Mouse (Mus musculus) subcutaneous adipose tissue, adult 2 months (tissue): ENCODE measurements around the gene Bcl3. TPM values are rescaled to one million over a fixed set of nuclear protein-coding genes. Genes with fewer than 3 reads are reported as not detected.

Experiments used
- polyA plus RNA-seq: library from polyadenylated mRNA; depleted of rRNA; stranded (reverse); fragments of >200 nt; gene quantifications from 2 replicates; pipeline ENCODE4 v1.2.3, GENCODE M21; 2012; ENCODE audit warnings: low replicate concordance; rRNA removed

The Bcl3 gene
- 21.1 and 29.7 TPM in 2 replicates for polyA plus RNA-seq

DNA sequence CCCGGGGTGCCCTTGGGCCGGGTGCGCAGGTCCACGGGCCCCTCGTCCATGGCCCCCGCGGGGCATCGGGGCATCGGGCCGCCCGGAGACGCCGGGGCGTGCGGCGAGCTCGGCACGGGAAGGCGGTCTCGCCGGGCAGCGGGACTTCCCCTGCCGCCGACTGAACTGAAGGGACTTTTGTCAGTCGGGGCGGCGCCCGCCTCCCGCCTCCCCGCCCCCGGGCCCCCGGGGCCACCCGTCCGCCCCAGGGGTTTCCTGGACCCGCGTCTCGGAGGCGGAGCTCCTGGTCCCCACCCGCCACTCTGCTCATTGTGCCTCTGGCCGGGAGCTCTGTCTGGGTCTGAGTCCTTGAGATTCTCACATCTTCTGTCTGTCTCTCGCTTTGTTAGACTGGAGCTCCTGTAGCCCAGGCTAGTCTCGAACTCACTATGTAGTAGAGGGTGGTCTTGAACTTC is at the start of gene Bcl3:
TSS of gene Bcl3 (minus strand) at position 167 of the 455 bp plus-strand sequence.

GRCm38 (mm10) chr7:19861199-19861598 is 38.6 kb upstream of the Bcl3 start, which contains the start of gene Ceacam16:
Gene Ceacam16, minus strand, starts transcription at chr7:19861299.

DNA sequence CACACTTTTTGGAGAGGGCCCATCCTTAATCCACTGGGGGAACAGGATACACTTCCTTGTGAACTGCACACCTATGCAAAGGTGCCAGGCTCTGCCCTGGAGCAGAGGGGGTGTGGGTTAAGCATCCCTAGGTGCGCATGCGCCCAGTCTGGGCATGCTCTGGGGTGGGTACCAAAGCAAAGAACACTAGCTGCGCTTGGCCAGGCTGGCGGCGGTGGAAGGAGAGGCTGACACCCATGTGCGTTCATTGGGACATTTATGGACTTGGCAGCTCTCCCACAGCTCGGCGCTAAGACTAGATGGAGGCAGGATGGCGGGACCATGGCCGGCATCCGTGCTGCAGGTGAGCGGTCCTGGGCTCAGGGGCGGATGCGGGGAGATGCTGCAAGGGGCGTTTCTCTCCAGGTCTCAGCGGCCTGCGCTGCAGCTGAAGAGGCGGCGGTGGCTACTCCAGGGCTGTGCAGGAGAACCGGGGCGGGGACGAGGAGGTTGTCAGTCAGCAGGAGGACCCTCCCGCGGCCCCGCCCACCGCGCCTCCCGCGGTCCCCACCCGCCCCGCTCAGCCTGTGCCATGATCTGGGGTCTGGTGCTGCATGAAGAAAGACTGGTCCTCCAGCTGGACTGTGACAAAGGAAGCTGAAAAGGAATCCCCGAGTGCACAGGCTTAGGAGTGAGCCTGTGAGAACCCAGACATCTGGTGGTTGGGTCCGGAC is 29.4 kb upstream of the Bcl3 start, which contains the start of gene Gm19345:
TSS of gene Gm19345 (plus strand) at position 146 of the 713 bp plus-strand sequence.

DNA sequence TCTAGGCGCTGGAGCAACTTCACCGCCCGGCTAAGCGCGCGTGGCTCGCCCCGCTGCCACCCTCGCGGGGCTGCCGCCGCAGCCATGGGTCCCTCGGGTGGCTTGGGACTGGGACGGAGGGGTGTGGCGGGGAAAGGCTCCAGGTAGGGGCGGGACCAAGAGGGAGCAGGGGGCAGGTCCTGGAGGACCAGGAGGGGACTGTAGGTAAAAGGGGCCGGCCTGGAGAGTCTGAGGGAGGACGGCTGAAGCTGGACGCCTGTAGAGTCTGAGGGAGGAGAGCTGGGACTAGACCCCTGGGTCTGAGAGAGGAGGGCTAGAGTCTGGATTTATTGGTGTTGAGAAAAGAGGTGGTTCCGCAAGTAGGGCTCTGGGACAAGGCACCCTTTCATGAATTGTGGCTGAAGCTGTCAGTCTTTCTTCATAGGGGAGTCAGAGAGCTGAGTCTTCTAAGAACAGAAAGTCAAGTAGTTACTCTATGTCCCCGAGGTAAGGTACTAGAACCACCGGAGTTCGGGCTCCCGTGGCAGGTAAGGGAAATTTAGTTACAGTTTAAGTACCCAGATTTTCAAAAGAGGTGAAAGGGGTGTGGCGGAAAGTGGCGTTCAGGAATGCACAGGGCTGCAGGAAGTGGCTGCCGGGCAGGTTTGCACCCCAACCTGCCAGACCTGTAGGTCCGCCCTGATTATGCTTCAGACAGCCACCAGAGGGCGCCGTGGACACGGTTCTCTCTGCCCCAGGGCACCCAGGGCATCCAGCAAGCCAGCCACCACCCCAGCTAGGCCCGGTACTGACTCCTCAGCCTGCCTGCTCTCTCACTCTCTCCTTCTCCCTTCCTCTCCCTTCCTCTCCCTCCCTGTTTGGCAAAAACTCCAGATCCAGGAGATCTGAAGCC is 25.6 kb downstream of the Bcl3 start, which contains the start of gene Cblc:
TSS of gene Cblc (minus strand) at position 113 of the 892 bp plus-strand sequence.

GRCm38 (mm10) chr7:19770984-19771391 is 51.6 kb downstream of the Bcl3 start, which contains the start of gene Bcam:
Gene Bcam, minus strand, starts transcription at chr7:19771016.

Other genes starting within 250 kb of the Bcl3 start
- 3.0 and 3.7 TPM in 2 replicates for gene Zfp296, start 245.5 kb downstream of the Bcl3 start, polyA plus RNA-seq
- gene Gemin7, start 245.2 kb downstream of the Bcl3 start, polyA plus RNA-seq = 113 and 137 TPM in 2 replicates
- gene Clasrp, start 218.3 kb downstream of the Bcl3 start, polyA plus RNA-seq = 61.1 and 124 TPM in 2 replicates
- gene Relb, start 193.3 kb downstream of the Bcl3 start, polyA plus RNA-seq = 28.9 TPM in 2 replicates
- 164 and 172 TPM in 2 replicates for gene Clptm1, start 157.7 kb downstream of the Bcl3 start, polyA plus RNA-seq
- gene Apoc2, start 144.8 kb downstream of the Bcl3 start, polyA plus RNA-seq = 7.1 and 7.5 TPM in 2 replicates
- 0.23 and 0.77 TPM in 2 replicates for gene Gm44805, start 141.3 kb downstream of the Bcl3 start, polyA plus RNA-seq
- 1.8 and 3.5 TPM in 2 replicates for gene Apoc4, start 141.3 kb downstream of the Bcl3 start, polyA plus RNA-seq
- gene Apoc1, start 130.1 kb downstream of the Bcl3 start, polyA plus RNA-seq = 41.6 and 87.3 TPM in 2 replicates
- 3,005 and 3,861 TPM in 2 replicates for gene Apoe, start 123.6 kb downstream of the Bcl3 start, polyA plus RNA-seq
- gene Tomm40, start 107.3 kb downstream of the Bcl3 start, polyA plus RNA-seq = 93.4 and 95.3 TPM in 2 replicates
- 51.4 and 81.3 TPM in 2 replicates for gene Nectin2, start 72.3 kb downstream of the Bcl3 start, polyA plus RNA-seq
- gene Bcam, start 51.8 kb downstream of the Bcl3 start, polyA plus RNA-seq = 158 and 187 TPM in 2 replicates
- 0.19 and 14.1 TPM in 2 replicates for gene Cblc, start 26.0 kb downstream of the Bcl3 start, polyA plus RNA-seq
- gene Gm19345, start 29.2 kb upstream of the Bcl3 start, polyA plus RNA-seq = 0.13 TPM in 1 of 2 replicates, not detected in the other
- 0.32 and 0.42 TPM in 2 replicates for gene Ceacam16, start 38.5 kb upstream of the Bcl3 start, polyA plus RNA-seq
- 0.04 and 0.23 TPM in 2 replicates for gene Ceacam19, start 65.2 kb upstream of the Bcl3 start, polyA plus RNA-seq
- 22.2 and 29.8 TPM in 2 replicates for gene Pvr, start 98.4 kb upstream of the Bcl3 start, polyA plus RNA-seq
- gene Igsf23, start 128.0 kb upstream of the Bcl3 start, polyA plus RNA-seq = 0.07 and 0.10 TPM in 2 replicates
- gene Ceacam20, start 142.6 kb upstream of the Bcl3 start, polyA plus RNA-seq = not detected in 2 replicates
- not detected in 2 replicates for gene Nlrp9b, start 168.7 kb upstream of the Bcl3 start, polyA plus RNA-seq